Mouse (Mus musculus) Patski (cell line): ENCODE results near the gene Rasa4. TPM values are rescaled to one million over a fixed set of nuclear protein-coding genes. Genes with fewer than 3 reads are reported as not detected.
"Not testable (repeated sequence)": the region's sequence is repeated elsewhere in the genome, so short reads cannot be mapped to it uniquely, and the experiment has no call there.

Source experiments
- ATAC-seq: fragments of 100-300 bp; one replicate; pipeline ENCODE4 v1.8.0; 2021
- CTCF ChIA-PET: fragments of 350-600 bp; sonication (Branson Sonifier 250); formaldehyde crosslinking; loops from one replicate; lab custom pipeline; 2022; ENCODE audit warnings: inconsistent platforms; lab: Charles Lee
- POLR2A ChIA-PET: fragments of 350-600 bp; sonication (Branson Sonifier 250); formaldehyde crosslinking; loops from one replicate; lab custom pipeline; 2022; ENCODE audit warnings: antibody characterized with exemption, inconsistent platforms; lab: Charles Lee
- DNase-seq: peaks from one replicate; pipeline ENCODE4 v3.0.0-alpha.2; 2011; ENCODE audit warnings: low read depth, low spot score
- H3K27me3 ChIP-seq: fragments of 371-371 bp; one replicate; pipeline ENCODE4 v1.5.1; 2021
- CTCF ChIP-seq: fragments of 100-300 bp; IDR thresholded peaks from one replicate; pipeline ENCODE4 v1.5.1; 2021
- in situ Hi-C: fragments of 300-500 bp; cut with MboI; formaldehyde crosslinking; loops from 3 replicates; pipeline ENCODE4 v1.11.1; 2018; ENCODE audit warnings: low pct_unique_long_range_greater_than_20kb, mixed read lengths
- polyA plus RNA-seq: library from polyadenylated mRNA; unstranded; gene quantifications from one replicate; pipeline ENCODE4 v1.2.3, GENCODE M21; 2021

The Rasa4 gene
- polyA plus RNA-seq, 1 experiment from 2014 or later, result 8.7 TPM

- POLR2A ChIA-PET, result interaction anchor here (1.6 kb wide), 1 partner anchor 13 kb away, joined by 5 read pairs; no protein-coding TSS in a partner anchor
- H3K27me3 ChIP-seq, result no peaks in the 10 kb centered on the region
- no peak for ATAC-seq
- peak; percentile 94 for TF ChIP-seq CTCF
- CTCF ChIA-PET, result interaction anchor here (0.6 to 4.5 kb wide), 17 partner anchors 9 to 168 kb away, joined by 3 to 46 read pairs (median 4); partner anchors contain the start of genes Upk3bl and Zp3
- in situ Hi-C loops, result loop anchor here (5.0 kb wide), 2 partner anchors 64 to 144 kb away; partner anchors contain the start of gene Zp3
- DNase-seq, result no peak
These were observed 37.7 kb upstream of the Rasa4 start for GRCm38 (mm10) chr5:136045987-136046386.

DNA sequence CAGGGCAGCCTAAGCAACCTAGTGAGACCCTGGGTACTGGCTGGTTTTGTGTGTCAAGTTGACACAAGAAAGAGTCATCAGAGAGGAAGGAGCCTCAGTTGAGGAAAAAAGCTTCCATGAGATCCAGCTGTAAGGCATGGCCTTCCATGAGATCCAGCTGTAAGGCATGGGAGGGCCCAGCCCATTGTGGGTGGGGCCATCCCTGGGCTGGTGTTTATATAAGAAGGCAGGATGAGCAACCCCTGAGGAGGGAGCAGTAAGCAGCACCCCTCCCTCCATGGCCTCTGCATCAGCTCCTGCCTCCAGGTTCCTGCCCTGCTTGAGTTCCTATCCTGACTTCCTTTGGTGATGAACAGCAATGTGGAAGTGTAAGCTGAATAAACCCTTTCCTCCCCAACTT is 35.2 kb upstream of the Rasa4 start:
- CTCF ChIA-PET, result interaction anchor here (1.2 to 4.9 kb wide), 4 partner anchors 10 to 67 kb away, joined by 5 to 35 read pairs (median 10); no protein-coding TSS in a partner anchor
- not testable (repeated sequence) for ATAC-seq, H3K27me3 ChIP-seq, DNase-seq
- POLR2A ChIA-PET, result interaction anchor here (0.7 kb wide), 1 partner anchor 57 kb away, joined by 4 read pairs; no protein-coding TSS in a partner anchor
- in situ Hi-C loops, result loop anchor here (5.0 kb wide), 2 partner anchors 66 to 146 kb away; partner anchors contain the start of gene Zp3

- DNase-seq, result peak; percentile 98
These were observed 33.8 kb upstream of the Rasa4 start for GRCm38 (mm10) chr5:136049926-136050325.

GRCm38 (mm10) chr5:136051231-136052085 is 32.3 kb upstream of the Rasa4 start:
- no peak for TF ChIP-seq CTCF
- in situ Hi-C loops, result no loop called here
- ChIA-PET CTCF (interaction anchor here (1.3 to 4.9 kb wide), 3 partner anchors 10 to 174 kb away, joined by 3 to 35 read pairs (median 4); no protein-coding TSS in a partner anchor), POLR2A (interaction anchor here (0.6 to 2.1 kb wide), 4 partner anchors 32 to 311 kb away, joined by 3 to 4 read pairs (median 3); partner anchors contain the start of gene Orai2)
- DNase-seq (peak; percentile 100), ATAC-seq (peak; percentile 86)
- no peaks in the 10 kb centered on the region for H3K27me3 ChIP-seq

More at GRCm38 (mm10) chr5:136049926-136050325, 33.8 kb upstream of the Rasa4 start:
- no peak for TF ChIP-seq CTCF
- H3K27me3 ChIP-seq, result no peaks in the 10 kb centered on the region
- in situ Hi-C loops, result loop anchor here (5.0 kb wide), 2 partner anchors 68 to 148 kb away; partner anchors contain the start of gene Zp3
- peak; percentile 22 for ATAC-seq
- POLR2A ChIA-PET, result interaction anchor here (2.1 kb wide), 1 partner anchor 31 kb away, joined by 4 read pairs; no protein-coding TSS in a partner anchor
- CTCF ChIA-PET, result interaction anchor here (2.0 to 4.9 kb wide), 3 partner anchors 11 to 68 kb away, joined by 5 to 35 read pairs (median 16); no protein-coding TSS in a partner anchor

- ATAC-seq (peak; percentile 42), DNase-seq (peak; percentile 91)
- no peak for TF ChIP-seq CTCF
- in situ Hi-C loops, result no loop called here
- ChIA-PET POLR2A (interaction anchor here (0.7 kb wide), 1 partner anchor 36 kb away, joined by 4 read pairs; no protein-coding TSS in a partner anchor), CTCF (interaction anchor here (0.8 to 4.9 kb wide), 3 partner anchors 8 to 66 kb away, joined by 3 to 35 read pairs (median 3); no protein-coding TSS in a partner anchor)
- no peaks in the 10 kb centered on the region for H3K27me3 ChIP-seq
These were observed 30.7 kb upstream of the Rasa4 start for GRCm38 (mm10) chr5:136052861-136053655.

GRCm38 (mm10) chr5:136054301-136055077 is 29.2 kb upstream of the Rasa4 start, which contains the start of gene Upk3bl:
TSS of gene Upk3bl (plus strand) at chr5:136054492.
- H3K27me3 ChIP-seq, result no peaks in the 10 kb centered on the region
- ChIA-PET POLR2A (interaction anchor here (0.6 kb wide), 1 partner anchor 127 kb away, joined by 3 read pairs; no protein-coding TSS in a partner anchor), CTCF (interaction anchor here (1.0 to 1.8 kb wide), 3 partner anchors 9 to 68 kb away, joined by 3 to 7 read pairs (median 4); no protein-coding TSS in a partner anchor)
- in situ Hi-C loops, result no loop called here
- no peak for TF ChIP-seq CTCF
- no peak for ATAC-seq
- no peak for DNase-seq

- ATAC-seq (no peak), DNase-seq (no peak)
- no peaks in the 10 kb centered on the region for H3K27me3 ChIP-seq
- in situ Hi-C loops, result no loop called here
- ChIA-PET CTCF (interaction anchor here (1.3 kb wide), 2 partner anchors 10 to 89 kb away, joined by 3 to 6 read pairs; no protein-coding TSS in a partner anchor), POLR2A (no interaction called here)
- no peak for TF ChIP-seq CTCF
These were observed 27.7 kb upstream of the Rasa4 start for GRCm38 (mm10) chr5:136056062-136056461.

DNA sequence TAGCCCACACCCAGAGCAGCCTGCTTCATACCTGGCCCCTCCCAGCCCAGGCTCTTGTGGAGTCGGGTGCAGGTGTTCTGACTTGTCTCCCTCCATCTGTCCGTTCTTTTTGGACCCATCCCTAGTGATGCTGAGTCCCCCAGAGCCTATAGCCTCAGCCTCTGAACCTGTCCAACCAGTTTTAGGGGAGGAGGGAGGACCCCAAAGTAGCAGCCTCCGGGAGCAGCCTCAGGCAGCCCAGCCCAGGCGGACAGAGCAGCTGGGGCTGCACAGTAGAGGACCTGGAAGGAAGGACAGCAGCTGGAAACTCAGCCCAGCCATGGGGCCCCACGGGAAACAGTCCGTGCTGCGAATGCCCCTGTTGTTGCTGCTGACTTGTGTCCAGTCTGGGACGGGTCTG is 26.6 kb upstream of the Rasa4 start:
- no peaks in the 10 kb centered on the region for H3K27me3 ChIP-seq
- ChIA-PET POLR2A (interaction anchor here (0.6 kb wide), 1 partner anchor 10 kb away, joined by 3 read pairs; no protein-coding TSS in a partner anchor), CTCF (interaction anchor here (0.8 to 1.3 kb wide), 3 partner anchors 11 to 90 kb away, joined by 3 to 6 read pairs (median 3); no protein-coding TSS in a partner anchor)
- in situ Hi-C loops, result no loop called here
- ATAC-seq, result no peak
- no peak for DNase-seq
- no peak for TF ChIP-seq CTCF
